Mouse (Mus musculus) urinary bladder, adult 2 months (tissue): Measurements from ENCODE around the gene Cubn. TPM values are rescaled to one million over a fixed set of nuclear protein-coding genes. Genes with fewer than 3 reads are reported as not detected.

Experiments used
- DNase-seq: peaks from one replicate; pipeline ENCODE4 v3.0.0; 2022; ENCODE audit warnings: low spot score
- polyA plus RNA-seq: library from polyadenylated mRNA; depleted of rRNA; stranded (reverse); fragments of >200 nt; gene quantifications from 2 replicates; pipeline ENCODE4 v1.2.3, GENCODE M21; 2012; rRNA removed

The Cubn gene
- polyA plus RNA-seq, result 0.07 and 0.09 TPM in 2 replicates

DNA sequence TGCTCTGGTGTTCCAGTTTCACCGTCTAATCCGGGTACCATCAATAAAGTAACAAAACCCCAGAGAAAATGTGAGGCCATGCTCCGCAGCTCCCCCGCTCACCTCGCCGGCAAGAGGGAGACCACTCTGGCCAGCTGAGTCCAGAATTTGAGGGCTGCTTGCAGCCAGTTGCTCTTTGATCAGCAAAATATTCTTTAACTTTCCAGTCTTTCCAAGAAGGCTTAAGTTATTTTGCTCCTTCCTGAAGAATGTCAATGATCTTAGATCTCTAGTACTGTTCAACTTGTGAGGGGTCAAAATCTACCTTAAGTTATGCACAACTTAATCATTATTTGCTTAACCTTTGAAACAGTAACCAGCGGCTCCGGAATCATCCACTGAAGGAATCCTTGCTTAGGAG lies at the start of gene Cubn:
TSS of gene Cubn (minus strand) at position 80 of the 400 bp plus-strand sequence.
- no peak for DNase-seq

DNA sequence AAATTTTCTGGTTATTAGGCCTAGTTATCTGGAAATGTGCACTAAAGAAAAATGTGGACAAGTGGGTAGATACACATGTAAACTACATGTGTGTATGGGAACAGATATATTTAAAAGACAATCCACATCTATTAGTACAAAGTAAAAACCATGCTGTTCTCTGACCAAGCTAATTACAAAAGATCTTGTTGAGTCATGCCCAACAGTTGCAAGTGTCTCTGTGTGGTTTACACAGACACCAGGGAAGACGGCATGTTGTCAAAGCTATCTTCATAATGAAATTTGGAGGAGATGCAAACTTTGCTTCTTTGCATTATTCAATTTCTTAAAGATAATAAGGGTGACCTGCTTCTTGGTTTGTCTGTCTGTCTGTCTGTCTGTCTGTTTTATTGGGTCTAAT lies 48.2 kb upstream of the Cubn start:
- no peak for DNase-seq

DNA sequence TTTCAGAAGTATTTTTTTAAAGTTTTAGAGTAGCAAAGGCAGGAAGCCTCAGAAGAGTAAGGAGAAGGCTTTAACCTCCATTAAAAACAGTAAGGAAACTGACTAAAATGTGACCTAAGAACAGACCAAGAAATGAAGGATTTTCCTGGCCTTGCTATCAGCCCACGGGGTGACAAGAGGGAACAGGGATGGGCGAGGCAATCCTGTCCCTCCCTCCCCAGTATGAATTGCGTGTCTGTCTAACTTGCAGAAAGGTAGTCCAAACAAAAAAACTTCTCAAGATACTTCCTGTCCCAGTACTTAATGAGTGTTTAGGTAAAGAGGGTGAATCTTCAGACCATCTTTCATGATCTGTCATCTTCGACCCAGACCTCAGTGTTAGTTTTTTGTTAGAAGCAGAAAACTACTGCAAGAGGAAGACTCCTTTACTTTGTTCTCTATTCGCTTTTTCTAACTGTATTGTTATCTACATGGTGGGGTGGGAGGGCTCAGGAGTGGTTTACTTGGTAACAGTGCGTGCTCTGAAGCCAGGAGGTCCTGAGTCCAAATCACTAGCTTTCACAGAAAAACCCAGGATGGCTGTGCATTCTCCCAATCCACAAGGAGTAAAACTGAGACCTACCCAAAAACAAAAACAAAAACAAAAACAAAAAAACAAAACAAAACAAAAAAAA lies 47.2 kb upstream of the Cubn start:
- no peak for DNase-seq

DNA sequence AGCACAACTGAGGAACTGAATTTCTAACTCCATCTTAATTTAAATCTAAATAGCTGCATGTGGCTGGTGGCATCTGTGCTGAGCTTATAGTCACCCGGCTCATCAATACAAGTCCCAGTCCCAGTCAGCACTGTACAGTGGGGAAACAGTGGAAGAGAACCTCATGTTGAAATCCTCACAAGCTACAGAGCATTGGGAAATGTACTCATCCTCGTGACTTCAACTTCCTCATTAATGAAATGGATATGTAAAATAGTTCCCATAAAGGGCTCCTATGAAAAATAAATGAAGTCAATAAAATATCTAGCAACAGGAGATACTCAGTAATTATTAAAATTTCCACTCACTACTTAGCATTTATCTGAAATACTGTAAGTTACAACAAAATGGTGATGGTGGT lies 46.6 kb upstream of the Cubn start:
- DNase-seq, result no peak

DNA sequence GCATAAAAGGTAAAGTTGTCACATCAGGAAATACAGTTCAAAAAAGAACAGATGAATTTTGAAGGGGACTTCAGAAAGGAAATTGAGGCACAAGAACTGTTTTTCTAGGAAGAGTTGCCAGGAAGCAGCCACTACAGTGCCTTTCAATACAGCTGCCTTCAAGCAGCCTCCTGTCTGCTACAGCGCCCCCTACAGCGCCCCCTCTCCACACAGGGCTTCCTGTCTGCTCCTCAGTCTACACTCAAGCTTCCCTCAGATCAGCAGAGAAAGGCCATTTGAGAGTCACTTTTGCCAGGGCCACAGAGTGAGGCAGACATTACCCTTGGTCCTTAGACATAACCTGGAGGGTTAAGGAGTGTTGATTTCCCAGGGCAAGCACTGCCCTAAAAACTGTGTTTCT lies 46.1 kb upstream of the Cubn start:
- DNase-seq, result no peak

DNA sequence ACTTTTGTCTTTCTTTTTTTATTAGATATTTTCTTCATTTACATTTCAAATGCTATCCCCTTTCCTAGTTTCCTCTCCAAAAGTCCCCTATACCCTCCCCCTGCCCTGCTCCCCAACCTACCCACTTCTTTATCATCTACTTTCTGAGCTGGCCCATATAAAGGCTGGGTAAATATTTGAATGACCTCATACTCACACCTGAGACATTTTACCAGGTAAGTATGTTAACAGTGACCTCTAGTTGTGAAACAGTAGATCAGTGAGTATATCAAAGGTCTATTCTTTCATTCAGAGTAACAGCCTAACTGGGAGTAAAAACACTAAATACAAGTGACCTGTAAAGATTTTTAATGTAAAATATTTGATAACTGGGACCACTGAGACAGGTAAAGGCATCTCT lies 45.1 kb upstream of the Cubn start:
- no peak for DNase-seq

DNA sequence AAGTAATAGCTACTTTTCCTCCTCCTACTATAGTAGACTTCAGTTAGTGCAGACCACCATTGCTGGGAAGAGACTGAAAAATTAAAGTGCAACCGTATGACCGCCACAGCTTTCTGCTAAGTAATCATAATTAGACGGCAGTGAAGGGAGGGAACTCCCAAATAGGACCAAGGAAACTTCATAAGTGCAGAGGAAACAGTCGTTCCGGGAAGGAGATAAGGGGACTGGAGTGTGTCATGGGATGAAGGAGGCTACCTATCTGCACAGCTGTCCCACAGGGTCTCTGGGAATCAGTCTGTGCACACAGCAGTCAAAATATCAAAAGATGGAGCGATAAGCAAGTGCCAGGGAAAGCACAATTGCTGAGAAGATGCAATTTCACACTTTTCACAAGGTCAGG lies 39.0 kb upstream of the Cubn start:
- no peak for DNase-seq

DNA sequence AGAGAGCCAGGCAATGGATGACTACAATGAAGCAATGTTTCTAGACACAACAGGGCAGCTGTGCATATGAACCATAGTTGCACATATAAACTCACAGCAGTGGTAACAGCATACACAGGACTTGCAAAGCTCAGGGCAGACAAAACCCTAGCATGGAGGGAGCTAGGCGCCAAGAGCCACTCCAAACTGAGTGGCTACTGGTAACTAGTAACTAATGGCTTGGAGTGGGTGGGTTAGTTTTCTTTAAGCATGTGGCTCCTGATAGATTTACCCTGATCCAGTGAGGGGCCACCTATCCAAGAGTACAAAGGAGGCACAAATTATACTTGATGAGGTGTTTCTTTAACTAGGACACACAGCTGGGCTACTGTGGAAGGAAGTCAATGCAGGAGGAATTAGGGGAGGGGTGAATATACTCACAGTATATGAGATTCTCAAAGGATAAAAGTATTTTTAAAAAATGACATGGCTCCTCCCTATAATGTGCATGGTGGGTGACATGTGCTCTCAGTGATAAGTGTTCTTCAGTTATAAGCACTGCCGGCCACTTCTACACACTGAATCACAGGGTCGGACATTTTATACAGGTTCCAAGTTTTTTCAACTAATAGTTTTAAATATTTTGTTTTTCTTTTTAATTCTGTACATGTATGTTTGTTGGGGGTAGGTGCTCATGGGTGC lies 37.8 kb upstream of the Cubn start:
- no peak for DNase-seq

DNA sequence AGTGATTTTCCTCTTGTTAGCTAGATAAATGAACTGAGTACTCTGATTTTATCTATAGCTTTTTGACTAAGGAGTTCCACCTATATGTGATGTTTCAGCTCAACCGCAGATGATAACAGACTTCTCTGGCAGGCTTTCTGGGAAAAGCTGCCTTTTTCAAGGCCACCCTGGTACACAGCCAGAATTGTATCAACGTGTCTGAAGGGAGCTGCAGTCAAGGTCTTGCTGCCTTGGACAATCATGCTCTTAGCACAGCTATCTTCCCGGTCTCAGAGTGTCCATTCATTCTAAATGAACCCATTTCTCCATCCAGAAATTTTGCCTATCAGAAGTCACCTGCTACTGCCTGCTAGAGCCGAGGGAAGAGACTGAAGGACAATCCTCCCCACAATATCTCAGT lies 35.9 kb upstream of the Cubn start:
- DNase-seq, result no peak

DNA sequence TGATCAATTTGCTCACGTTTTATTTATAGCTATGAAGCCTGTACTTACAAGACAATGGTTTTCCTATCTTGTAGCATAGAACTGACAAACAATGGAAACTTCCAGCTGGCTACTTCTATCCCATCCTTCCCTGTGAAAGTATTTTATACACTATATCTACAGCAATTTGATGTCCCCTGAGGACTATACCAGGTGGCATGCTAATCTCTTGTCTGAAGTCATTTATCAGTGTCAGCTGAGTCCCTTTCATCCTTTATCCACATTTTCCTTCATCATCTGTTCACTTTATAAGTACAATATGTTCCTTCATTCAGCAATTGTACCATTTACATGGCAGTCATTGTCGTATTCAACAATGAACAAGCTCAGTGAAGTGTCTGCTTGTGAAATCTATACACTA lies 35.5 kb upstream of the Cubn start:
- no peak for DNase-seq

DNA sequence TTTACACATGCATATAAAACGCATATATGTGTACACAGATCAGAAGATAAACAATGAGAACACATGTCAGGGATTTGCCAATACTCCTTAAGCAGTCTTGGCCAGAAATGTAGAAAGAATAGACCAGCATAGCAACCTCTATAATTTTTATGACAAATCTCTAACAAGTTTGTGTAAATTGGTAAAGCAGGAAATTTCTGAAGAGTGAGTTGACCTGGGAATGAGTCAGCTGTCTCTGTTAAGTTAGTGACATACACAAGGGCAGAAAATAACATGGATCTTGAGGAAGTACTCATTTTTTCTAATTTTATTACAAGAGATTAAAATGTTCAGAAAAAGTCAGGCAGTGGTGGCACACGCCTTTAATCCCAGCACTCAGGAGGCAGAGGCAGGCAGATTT lies 34.6 kb upstream of the Cubn start:
- no peak for DNase-seq

DNA sequence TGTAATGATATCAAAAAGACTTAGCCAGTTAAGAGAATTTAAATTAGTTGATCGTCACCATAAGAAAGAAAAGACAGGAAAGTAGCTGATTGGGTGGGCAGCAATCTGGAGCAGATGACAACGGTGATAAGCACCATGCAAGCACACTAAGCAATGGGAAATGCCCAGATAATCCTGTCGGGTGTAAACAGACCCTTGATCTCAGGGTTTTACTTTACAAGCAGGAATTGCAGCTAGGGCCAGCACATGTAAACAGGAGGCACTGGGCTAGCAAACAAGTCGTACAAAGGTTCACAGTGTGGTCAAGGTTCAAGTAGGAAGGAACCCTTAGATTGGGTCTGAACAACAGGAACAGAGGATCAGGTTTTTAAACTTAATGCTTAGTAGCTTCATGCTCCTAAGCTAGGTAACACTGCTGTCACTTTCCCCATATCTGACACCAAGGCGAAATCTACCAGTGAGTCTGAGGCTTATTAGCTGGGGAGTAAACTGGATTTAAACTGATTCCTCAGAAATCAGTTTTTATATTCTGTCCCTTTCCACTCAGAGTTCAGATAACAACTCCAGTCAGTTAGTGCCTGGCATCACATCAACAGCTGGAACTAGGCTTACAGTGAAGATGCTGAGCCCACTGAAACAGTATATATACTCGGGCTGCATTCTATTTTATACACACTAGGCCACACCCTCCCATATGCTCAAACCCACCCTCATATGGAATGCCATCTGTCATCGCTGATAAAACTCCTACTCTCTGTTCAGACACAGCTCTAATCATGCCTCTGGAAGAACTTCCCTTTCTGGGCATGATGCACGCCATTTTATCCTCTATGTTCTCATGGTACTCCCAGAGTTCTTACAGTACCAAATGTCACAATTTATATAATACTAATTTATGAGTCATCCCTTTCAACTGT lies 32.2 kb upstream of the Cubn start:
- DNase-seq, result no peak

DNA sequence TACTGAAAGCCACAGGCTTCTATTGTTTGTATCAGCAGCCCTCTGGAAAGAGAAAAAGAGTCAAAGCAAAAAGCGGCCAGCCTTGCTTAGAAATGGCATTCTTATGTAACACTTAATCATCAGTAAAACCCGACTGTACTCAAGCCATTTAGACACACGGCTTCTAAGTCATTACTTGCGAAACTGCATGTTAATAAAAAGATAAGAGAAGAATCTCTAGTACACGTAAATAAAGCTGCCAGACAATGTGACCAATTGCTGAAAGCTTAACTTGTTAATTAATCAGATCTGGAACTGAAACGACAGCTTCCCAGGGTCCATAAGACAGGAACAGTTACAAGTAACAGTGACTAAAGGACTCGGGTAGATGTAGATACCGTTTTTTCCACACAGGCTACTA lies 30.5 kb upstream of the Cubn start:
- DNase-seq, result no peak

DNA sequence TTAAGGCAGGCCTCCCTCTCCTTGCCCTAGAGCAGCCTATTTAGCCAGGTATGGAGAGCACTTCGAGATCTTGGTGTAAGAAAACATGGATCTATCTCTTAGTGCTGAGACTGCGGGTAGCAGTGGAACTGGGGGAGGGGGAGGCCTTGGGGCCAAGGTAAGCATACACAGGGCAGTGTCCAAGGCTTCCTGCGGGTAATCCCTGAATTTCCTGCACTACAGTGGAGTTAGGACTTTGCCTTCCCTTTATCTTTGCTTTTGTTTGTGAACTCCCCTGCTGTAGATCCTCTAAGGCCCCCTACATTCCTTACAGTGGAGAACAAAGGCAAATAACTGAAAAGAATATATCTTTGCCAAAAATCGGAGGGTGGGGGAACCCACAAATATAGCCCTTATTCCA lies 23.3 kb upstream of the Cubn start:
- no peak for DNase-seq

DNA sequence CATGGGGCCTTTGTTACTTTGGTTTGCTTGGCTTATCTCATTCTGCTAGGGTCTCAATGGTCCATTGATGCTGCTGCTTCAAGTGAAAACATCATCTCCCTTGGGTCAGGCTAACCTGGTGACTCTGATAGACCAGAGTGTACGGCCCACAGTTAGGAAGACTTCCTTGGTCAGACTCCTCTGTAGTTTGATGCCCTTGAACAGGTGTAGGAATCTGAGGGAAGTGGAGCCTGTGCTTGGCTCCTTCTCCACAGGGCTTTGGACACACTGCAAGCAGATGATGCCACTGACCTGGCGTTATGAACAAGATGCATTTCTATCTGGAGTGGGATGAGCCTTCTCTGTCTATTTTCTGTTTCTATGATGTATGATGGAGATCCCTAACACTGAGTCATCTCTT lies 11.1 kb upstream of the Cubn start:
- no peak for DNase-seq

DNA sequence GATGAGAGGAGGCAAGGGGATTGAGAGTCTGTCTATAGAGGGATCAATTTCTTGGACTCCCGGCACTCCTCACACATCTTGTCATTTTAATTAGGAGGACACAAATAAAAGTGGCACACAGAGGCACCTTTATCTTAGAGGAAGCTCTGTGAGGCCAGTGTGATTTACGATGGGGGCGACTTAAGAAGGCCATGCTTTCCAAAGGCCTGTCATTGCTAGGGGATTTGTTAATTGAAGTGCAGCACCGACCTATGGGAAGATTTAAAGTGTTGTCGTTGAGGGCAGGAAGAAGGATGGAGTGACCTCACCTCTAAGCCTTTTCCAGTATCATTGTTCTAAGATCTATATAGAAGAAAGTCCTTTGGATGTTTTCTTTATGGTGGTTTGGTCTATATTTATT lies 9.9 kb upstream of the Cubn start:
- no peak for DNase-seq

DNA sequence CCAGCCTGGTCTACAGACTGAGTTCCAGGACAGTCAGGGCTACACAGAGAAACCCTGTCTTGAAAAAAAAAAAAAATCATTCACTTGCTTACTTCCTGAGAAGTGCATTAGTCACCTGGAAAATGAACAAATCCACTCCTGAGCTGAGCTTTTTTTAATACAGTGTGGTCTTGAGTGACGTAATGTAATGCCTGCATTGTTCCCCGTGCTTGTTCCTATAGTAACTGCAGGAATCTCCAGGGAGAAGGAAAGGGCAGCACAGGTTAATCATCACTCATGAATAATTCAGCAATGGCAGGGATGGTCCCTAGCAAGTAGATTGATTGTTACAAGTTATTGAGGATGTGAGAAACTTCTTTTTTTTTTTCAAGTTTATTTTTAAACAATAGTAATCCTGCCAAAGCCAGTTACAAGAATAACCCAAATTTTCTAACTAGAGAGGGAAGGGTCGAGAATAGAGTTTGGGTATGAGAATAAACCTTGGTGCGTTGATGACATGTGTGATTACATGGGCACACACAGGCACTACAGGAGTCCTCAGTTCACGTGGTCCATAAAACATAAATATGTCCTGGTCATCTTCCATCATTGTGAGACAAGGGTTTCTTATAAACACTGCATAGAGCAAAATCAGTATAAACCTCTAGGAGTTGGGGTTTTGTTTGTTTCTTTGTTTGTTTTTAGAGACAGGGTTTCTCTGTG lies 8.8 kb upstream of the Cubn start:
- DNase-seq, result no peak

DNA sequence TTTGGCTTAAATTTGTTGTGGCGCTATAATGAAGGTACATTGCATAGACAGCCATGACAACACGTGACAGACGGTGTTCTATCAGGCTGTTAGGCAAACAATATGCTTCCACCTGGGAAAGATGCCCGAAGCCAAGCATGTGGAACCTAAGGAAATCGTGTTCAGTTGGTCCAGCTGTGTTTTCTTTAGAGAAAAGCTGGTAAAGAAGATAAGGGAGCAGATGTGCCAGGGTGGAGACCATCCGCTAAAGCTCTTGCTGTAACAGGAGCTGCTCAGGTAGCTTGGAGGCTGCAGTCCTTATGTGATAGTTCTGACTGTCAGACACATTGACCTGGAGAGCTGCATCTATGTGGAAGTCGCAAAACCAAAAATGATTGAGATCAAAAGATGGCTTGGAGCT lies 7.6 kb upstream of the Cubn start:
- no peak for DNase-seq

DNA sequence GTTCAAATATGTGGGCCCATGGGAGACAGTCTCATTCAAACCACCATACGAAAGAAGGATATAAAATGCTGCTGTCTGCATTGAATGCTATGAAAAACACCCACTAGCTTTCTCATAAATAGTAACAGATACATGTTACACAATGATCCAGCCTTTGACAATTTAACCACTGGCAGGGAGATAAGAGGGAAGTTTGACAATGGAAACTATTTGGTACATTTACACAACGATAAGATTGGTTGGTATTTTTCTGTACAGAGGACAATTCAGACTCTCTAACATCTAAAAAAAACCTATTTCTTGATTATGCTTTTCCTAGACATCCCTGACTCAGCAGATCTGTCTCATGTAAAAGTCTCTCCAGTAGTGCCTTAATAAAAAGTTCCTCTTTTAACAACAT lies 4.5 kb upstream of the Cubn start:
- DNase-seq, result no peak

DNA sequence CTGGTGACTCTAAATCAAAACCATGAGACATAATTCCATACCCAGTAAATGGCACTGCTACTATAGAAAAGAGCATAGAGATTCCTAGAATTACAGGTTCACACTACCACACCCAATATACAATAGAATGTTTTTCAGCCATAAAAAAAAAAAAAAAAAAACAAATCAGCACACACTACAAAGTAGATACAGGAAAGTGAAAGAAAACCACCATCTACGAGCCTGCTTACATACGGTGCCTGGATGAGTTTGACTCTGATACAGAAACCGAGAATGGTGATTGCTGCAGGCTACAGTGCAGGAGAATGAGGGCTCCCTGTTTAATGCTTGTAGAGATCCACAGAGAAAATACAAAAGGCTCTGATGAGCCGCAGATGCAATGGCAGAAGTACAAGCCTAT lies 1.3 kb upstream of the Cubn start:
- no peak for DNase-seq

DNA sequence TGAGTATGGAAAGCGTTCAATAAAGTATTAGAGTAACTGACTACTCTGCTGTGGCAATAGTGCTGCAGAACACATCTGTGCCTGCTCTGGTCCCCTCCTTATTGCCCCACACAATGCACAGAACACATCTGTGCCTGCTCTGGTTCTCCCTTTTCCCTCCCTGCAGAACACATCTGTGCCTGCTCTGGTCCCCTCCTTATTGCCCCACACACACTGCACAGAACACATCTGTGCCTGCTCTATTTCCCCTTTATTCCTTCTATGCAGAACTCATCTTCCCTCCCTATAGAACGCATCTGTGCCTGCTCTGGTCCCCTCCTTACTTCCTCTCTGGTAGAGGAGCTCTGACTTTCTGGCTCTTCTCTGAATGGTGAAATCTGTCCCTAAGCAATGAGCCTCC lies 1.1 kb downstream of the Cubn start:
- DNase-seq, result no peak

DNA sequence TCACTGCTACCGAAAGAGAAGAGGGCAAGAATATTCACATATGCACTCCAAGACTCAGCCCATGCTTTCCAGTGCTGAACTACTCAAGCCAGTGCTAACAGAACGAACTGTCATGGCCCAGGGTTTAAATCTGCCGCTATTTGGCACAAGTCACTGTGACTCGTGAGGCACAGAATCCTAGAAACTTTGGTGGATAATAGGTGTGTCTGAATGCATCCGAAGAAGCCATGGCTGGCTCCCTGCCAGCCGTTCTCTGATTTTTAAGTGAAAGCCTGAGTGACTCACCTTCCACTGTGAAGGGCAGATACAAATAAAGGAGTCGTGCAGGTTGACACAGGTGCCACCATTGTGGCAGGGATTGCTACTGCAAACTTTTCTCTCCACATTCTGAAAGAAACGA lies 5.1 kb downstream of the Cubn start:
- DNase-seq, result no peak
